Mouse (Mus musculus): ENCODE measurements around the gene Sprr2b.
"Not testable (repeated sequence)": the region's sequence is repeated elsewhere in the genome, so short reads cannot be mapped to it uniquely, and the experiment has no call there.

The Sprr2b gene

DNA sequence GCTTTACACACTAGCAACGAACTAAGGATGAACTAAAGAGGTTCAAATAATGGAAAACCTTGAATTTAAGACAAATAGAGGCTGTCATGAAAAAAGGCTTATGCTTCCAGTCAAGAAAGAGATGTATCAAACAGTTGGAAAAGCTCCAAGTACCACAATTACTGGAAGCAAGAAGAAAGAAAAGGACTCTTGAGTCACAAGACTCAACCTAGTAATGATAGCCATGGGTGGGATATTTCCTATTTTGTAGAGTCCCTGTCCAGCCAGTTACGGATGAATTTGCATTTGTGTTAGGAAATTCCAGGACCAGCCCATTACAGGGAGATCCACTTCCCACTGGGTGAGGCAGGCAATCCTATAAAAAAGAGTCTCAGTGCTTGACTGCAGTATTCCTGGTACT is at the start of gene Sprr2b:
Gene Sprr2b (plus strand): TSS at position 301 of the 400 bp plus-strand sequence.
- DNase-seq (ENCODE audit: low spot score in 2 of 2) = no peak

DNA sequence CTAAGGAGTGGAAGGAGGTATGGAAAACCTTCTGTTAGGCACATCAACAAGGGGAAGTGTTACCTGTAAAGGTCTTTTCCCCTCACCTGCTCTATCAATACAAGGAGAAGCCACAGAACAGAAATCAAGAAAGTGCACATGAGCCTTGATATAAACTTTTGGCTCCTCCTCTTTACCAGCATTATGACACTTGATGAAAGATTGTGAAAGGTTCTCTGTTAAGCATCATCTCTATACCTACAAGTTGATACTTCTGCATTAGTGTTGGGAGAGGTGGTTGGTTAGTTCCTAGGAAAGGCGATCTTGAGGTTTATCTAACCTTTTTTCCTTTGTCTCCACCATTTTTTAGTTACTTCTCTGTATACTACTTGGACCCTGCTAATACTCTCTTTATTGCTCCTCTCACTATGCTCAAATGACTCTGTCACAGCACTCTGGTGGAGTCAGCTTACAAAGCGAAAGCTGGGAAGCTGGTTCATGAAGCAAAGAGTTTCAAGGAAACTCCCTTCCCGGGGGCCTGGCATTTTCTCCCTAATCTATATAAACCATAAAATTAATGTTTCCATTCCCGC is 44.9 kb upstream of the Sprr2b start:
- DNase-seq (ENCODE audit: low spot score in 2 of 2) = not testable (repeated sequence)

DNA sequence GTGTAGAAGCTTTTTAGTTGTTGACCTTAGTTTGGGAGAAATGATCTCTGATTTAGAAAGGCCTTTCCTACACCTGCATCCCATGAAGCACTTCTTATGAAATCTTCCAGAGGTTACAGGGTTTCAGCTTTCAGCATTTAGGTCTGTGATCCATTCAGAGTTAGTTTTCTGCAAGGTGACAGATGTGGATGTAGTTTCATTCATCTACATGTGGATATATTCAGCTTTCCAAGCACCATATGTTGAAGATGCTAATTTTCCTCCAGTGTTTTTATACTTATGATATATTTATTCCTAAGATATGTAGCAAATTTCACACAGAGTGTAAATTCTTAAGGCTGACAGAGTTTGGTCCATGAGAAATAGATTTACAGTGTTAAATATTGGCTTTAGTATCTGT is 42.9 kb upstream of the Sprr2b start:
- DNase-seq (ENCODE audit: low spot score in 2 of 2) = not testable (repeated sequence)

DNA sequence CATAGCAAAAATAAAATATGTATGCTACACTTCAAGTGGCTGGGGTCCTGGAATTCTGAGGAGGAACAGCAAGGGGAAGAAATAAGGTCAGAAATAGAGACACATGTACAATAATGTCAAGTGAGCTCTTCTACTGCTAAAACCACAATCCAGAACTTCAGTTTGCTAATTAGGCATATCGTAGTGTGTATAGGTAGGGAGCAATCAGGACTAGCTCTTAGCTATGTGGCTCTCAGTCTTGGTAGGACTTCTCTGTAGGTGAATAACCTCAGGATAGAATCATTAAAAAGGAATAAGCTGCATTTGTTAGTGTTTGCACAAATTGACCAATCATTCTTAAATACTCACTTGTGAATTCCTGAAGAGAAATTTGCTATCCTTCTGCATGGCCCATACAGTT is 42.4 kb upstream of the Sprr2b start:
- DNase-seq (ENCODE audit: low spot score in 2 of 2) = not testable (repeated sequence)

DNA sequence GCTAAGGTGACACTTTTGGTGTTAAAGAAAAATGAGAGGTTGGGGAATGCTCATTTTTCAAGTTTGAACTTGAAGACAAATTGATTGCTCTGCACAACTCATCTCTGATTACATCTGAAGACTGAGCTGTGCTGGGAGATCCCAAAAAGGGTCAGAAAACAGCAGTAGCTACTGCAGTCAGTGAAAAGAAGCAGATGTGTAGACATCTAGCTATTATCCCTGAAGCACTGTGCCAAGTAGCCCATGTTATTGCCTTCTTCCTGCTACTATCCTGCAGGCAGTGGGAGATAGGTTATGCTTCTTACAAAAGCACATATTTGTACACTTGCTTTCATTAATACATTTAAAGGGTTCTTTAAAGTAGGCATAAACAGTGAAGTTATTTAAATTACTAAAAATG is 36.8 kb upstream of the Sprr2b start:
- not testable (repeated sequence) for DNase-seq (ENCODE audit: low spot score in 2 of 2)

DNA sequence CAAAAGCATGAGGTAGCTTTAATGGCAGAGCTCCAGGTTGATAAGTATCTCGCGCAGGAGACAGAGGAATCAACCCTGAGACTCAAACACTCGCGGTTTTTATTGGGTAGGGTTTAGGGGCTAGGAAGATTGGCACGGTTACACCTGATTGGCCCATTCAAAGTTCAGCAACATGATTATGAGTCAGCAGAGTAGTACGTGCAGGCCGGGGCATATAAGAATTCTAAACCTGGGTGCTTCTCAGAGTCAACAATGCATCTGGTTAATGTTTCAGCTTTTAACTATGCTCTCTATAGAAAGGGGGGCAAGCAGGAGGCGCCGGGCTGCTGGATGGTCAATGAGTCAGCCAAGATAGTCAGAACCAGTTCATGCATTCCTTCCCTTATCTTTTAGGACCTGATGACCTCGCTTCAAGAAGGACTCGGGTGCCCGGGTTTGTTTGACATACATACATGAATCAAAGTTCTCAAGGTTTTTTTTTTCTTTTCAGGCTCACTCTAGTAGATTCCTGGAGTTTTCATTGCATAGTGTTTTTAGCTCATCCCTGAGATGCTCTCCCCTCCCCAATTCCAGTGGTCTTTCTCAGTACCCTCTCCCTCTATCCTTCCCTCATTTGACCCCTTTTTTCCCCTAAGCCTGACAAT is 35.3 kb upstream of the Sprr2b start:
- DNase-seq (ENCODE audit: low spot score in 2 of 2) = not testable (repeated sequence)

DNA sequence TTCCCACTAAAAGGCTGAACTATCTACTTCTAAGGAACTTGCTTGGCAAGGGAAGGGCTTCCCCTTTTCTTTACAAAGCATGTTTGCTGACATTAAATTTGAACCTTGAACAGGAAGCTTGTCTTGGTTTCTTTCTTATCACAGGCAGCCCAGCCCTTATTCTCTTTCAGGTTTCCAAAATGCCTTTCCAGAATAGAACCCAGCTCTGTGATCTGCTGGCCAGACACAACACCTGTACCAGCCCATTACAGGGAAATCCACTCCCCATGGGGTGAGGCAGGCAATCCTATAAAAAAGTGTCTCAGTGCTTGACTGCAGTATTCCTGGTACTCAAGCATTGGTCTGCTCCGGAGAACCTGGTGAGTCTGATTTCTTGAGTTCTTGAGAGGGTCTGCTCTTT is 31.3 kb upstream of the Sprr2b start, which contains the start of gene Sprr2a3:
Gene Sprr2a3 (plus strand): TSS at position 317 of the 400 bp plus-strand sequence.
- DNase-seq (ENCODE audit: low spot score in 2 of 2) = not testable (repeated sequence)

DNA sequence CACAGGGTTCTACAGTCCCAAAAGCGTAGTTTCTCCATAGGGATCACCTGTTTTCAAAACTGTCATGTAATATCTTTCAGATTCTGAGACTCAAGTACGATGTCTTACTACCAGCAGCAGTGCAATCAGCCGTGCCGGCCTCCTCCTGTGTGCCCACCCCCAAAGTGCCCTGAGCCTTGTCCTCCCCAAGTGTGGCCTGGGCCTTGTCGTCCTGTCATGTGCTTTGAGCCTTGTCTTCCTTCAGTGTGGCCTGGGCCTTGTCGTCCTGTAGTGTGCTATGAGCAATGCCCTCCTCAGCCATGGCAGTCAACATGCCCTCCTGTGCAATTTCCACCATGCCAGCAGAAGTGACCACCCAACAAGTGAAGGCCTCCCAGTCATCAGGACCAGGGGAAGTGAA is 27.9 kb upstream of the Sprr2b start:
- DNase-seq (ENCODE audit: low spot score in 2 of 2) = not testable (repeated sequence)

DNA sequence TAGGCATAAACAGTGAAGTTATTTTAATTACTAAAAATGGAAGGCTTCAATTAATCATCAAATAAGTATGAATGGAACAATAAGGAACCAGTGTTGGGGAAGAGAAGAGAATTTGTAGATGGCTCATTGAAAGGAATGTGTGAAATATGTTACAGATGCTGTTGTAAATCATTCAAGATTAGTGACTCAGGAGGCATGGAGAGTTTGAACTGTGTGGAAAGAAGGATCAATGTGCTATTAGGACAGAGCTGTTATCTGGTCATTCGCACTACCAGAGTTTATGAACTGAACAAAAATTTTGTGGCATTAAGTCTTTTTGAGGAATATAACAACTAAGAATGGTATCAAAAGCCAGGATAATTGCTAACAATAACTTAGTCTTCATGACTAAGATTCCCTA is 9.0 kb upstream of the Sprr2b start:
- no peak for DNase-seq (ENCODE audit: low spot score in 2 of 2)

DNA sequence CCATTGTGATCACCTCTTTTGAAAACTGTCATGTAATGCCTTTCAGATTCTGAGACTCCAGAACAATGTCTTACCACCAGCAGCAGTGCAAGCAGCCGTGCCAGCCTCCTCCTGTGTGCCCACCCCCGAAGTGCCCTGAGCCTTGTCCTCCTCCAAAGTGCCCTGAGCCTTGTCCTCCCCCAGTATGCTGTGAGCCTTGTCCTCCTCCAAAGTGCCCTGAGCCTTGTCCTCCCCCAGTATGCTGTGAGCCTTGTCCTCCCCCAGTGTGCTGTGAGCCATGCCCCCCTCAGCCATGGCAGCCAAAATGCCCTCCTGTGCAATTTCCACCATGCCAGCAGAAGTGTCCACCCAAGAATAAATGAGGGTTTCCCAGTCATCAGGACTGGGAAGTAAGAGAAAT is 964 bp downstream of the Sprr2b start:
- no peak for DNase-seq (ENCODE audit: low spot score in 2 of 2)

DNA sequence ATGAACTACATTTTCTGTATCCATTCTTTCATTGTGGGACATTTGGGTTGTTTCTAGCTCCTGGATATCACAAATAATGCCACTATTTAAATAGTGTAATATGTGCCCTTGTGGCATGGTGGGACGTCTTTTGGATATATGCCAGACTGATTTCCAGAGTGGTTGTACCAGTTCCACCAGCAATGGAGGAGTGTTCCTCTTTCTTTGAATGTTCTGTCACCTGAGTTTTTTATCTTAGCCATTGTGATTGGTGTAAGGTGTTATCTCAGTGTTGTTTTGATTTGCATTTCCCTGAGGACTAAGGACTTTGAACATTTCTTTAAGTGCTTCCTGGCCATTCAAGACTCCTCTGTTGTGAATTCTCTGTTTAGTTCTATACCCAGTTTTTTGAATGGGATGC is 19.9 kb downstream of the Sprr2b start:
- DNase-seq (ENCODE audit: low spot score in 2 of 2) = no peak

DNA sequence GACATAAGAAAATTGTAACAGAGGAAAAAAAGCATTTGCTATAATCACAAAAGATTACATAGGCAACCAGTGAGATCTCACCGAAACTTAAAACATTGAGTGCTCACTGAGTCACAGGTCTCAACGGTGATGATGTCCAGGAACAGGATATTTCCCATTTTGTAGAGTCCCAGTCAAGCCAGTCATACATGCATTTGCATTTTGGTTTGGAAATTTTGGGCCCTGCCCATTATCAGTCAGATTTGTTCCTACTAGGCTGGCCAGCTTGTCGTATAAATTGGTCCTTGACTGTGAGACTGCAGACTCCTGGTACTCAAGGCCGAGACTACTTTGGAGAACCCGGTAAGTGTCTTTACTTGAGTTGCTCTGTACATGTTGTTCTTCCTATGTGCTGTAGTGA is 22.4 kb downstream of the Sprr2b start, which contains the start of gene Sprr2d:
Gene Sprr2d (plus strand): TSS at position 301 of the 400 bp plus-strand sequence.
- DNase-seq (ENCODE audit: low spot score in 2 of 2) = no peak

DNA sequence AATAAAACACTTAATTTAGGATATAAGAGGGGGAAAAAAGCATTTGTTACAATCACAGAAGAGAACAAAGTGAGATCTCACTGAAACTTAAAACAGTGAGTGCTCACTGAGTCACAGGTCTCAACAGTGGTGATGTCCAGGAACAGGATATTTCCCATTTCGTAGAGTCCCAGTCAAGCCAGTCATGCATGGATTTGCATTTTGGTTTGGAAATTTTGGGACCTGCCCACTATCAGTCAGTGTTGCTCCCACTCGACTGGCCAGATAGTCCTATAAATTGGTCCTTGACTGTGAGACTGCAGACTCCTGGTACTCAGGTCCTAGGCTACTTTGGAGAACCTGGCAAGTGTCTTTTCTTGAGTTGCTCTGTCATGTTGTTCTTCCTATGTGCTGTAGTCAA is 35.4 kb downstream of the Sprr2b start, which contains the start of gene Sprr2e:
Gene Sprr2e (plus strand): TSS at position 301 of the 400 bp plus-strand sequence.
- DNase-seq (ENCODE audit: low spot score in 2 of 2) = no peak

DNA sequence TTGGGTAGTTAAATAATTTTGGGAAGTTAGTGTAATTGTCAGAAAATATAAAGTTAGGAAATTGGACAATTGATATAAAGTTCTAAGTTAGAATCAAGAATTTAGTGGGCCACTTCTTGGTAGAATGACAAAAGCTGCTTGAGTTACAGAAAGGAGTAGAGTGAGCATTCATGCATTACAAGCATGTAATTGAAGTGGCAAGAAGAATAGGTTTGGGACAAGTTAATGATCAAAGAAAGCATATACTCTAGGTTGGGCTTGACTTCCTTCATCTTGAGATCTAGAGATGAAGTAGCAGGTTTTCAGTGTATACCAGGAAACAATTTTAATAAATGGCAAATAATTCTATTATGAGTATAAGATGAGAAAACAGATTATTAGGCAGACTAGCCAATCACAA is 45.2 kb downstream of the Sprr2b start:
- DNase-seq (ENCODE audit: low spot score in 2 of 2) = no peak

DNA sequence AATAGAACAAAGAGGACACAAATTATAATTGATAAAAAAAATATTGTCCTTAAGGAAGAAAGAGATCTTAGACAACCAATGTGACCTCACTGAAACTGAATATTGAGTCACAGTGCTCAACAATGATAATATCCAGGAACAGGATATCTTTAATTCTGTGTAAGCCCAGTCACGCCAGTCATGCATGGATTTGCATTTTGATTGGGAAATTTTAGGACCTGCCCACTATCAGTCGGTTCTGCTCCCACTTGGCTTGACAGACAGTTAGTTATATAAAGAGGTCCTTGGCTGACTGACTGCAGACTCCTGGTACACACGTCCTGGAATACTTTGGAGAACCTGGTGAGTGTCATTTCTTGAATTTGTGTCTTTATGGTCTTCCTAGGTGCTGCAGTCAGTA is 48.5 kb downstream of the Sprr2b start, which contains the start of gene Sprr2f:
Gene Sprr2f (plus strand): TSS at position 301 of the 400 bp plus-strand sequence.
- DNase-seq (ENCODE audit: low spot score in 2 of 2) = no peak

Data from frontal cortex, postnatal 10 days (tissue).